Mouse (Mus musculus) ES-Bruce4 (cell line): ENCODE results near the gene Yrdc.

Experiments used
- CTCF ChIP-seq: IDR thresholded peaks from one replicate; pipeline ENCODE4 v1.8.1; 2011; ENCODE audit warnings: low read depth, low read length
- EP300 ChIP-seq: IDR thresholded peaks from 2 replicates; pipeline ENCODE4 v1.6.1; 2011; ENCODE audit warnings: low read depth, low read length; ENCODE audit not compliant: insufficient read depth
- POLR2A ChIP-seq: IDR thresholded peaks from one replicate; pipeline ENCODE4 v1.8.1; 2011; ENCODE audit warnings: low read length; ENCODE audit not compliant: insufficient read depth

- TF ChIP-seq POLR2A: no peak
- TF ChIP-seq CTCF: no peak
- TF ChIP-seq EP300: no peak
Measured at GRCm38 (mm10) chr4:124880599-124880998, 30.1 kb downstream of the Yrdc start, which contains the start of gene Epha10.
